Mouse (Mus musculus): ENCODE data around the gene Dlx5.

- TF ChIP-seq CTCF (IDR thresholded peaks at IDR 0.05; ENCODE audit: low read depth) (no peak), EP300 (IDR thresholded peaks at IDR 0.05; ENCODE audit: low read depth) (no peak)
Observed at GRCm38 (mm10) chr6:6861086-6861797, 20.6 kb downstream of the Dlx5 start.

Measured in liver, postnatal 0 days (tissue).